Mouse (Mus musculus): ENCODE results near the gene Ddx54.

- no peak for TF ChIP-seq EP300 (IDR thresholded peaks at IDR 0.05; ENCODE audit: insufficient read depth, low read depth, low read length)
- peak; percentile 32 for TF ChIP-seq CTCF (IDR thresholded peaks at IDR 0.05; ENCODE audit: low read depth, low read length)
- TF ChIP-seq POLR2A (IDR thresholded peaks at IDR 0.05; ENCODE audit: insufficient read depth, low read length): no peak
Observed at GRCm38 (mm10) chr5:120656281-120656751, 43.8 kb downstream of the Ddx54 start.

All from ES-Bruce4 (cell line).